Mouse (Mus musculus): Measurements from ENCODE around the gene Zdhhc16. TPM values are rescaled to one million over a fixed set of nuclear protein-coding genes. Genes with fewer than 3 reads are reported as not detected.

Zdhhc16 gene
- polyA plus RNA-seq, 1 experiment from 2014 or later = 59.0 TPM

DNA sequence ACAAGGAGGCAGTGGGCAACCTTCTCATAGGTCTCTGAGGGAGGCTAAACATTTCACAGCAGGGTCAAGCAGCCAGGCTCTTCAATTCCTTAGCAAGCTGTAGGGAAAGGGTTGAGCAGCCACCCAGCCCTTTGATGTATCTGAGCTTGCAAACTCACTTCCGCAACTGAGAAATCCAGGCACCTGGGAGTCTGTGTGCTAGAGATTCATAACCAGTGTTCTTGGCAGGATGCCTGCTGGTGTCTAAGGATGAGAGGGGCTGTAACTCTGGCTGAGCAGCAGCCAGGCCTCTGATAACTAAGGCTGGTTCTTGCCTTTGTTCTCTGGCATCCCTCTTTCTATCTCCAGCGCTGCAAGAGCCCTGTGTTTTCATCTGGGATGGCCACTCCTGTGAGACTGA lies 31.6 kb upstream of the Zdhhc16 start:
- H3K4me1 ChIP-seq (replicated peaks; ENCODE audit: control insufficient read depth, insufficient read depth, low read length) = no peaks in the 10 kb centered on the region
- H3K9ac ChIP-seq (ENCODE audit: low read depth, low read length) = no peak overlapping the region
- WGBS = 66% methylated on average over 2 of the region's 2 CpGs
- H3K27me3 ChIP-seq (ENCODE audit: control insufficient read depth, insufficient read depth, low read length) = no peaks in the 10 kb centered on the region
- no peak overlapping the region for H3K4me3 ChIP-seq (ENCODE audit: low read depth, low read length)
- ATAC-seq (ENCODE audit: low FRiP score) (no peak), DNase-seq (ENCODE audit: low spot score) (no peak)
- H3K9me3 ChIP-seq (ENCODE audit: control insufficient read depth, low read length) = no peaks in the 10 kb centered on the region
- H3K4me2 ChIP-seq (replicated peaks; ENCODE audit: low read depth, low read length) = no peak overlapping the region
- H3K27ac ChIP-seq (ENCODE audit: low read depth, low read length) = no peak overlapping the region
- H3K36me3 ChIP-seq (ENCODE audit: control insufficient read depth, insufficient read depth, low read length) = no peaks in the 10 kb centered on the region

DNA sequence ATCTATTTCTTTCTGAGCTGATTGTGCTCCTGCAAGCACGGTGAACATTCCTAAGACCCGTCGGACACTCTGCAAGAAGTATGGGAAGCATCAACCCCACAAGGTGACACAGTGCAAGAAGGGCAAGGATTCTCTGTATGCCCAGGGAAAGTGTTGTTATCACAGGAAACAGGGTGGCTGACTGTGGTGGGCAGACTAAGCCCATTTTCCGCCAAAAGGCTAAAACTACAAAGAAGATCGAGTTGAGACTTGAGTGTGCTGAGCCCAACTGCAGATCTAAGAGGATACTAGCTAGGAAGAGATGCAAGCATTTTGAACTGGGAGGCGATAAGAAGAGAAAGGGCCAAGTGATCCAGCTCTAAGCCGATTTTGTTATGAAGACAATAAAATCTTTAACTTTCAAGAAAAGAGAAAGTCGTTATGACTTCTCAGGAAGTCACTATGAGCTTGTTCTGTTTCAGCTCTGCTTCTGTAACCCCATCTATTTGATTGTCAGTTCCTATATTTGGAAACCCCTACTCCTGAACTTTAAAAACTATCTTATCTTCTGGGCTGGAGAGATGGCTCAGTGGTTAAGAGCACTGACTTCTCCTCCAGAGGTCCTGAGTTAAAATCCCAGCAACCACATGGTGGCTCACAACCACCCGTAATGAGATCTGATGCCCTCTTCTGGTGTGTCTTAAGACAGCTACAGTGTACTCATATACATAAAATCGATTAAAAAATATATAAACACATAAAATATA lies 30.3 kb upstream of the Zdhhc16 start:
- Histone ChIP-seq H3K9me3 (ENCODE audit: control insufficient read depth, low read length) (no peaks in the 10 kb centered on the region), H3K4me3 (ENCODE audit: low read depth, low read length) (no peak overlapping the region), H3K4me2 (replicated peaks; ENCODE audit: low read depth, low read length) (no peak overlapping the region), H3K27me3 (ENCODE audit: control insufficient read depth, insufficient read depth, low read length) (no peaks in the 10 kb centered on the region), H3K9ac (ENCODE audit: low read depth, low read length) (no peak overlapping the region), H3K4me1 (replicated peaks; ENCODE audit: control insufficient read depth, insufficient read depth, low read length) (no peaks in the 10 kb centered on the region), H3K36me3 (ENCODE audit: control insufficient read depth, insufficient read depth, low read length) (no peaks in the 10 kb centered on the region), H3K27ac (ENCODE audit: low read depth, low read length) (no peak overlapping the region)
- 83% methylated on average over 10 of the region's 10 CpGs for WGBS
- ATAC-seq (ENCODE audit: low FRiP score) (no peak), DNase-seq (ENCODE audit: low spot score) (no peak)

DNA sequence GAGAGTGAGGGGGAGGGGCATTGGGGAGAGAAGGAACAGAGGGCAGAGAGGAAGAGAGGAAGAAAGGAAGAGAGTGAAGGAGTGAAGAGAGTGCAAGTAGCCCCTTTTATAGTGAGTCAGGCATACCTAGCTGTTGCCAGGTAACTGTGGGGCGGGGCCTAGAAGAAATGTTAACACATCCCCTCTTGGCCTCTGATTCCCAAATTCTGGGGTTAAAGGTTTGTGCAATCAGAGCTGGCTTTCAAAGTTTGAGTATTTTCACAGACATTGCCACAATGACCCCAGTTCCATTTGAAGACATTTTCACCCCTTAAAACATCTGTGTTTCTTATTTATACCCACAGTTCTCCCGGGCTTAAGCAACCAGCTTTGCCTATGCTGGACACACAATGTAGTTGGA lies 28.0 kb upstream of the Zdhhc16 start:
- H3K4me2 ChIP-seq (replicated peaks; ENCODE audit: low read depth, low read length) = no peak overlapping the region
- no peak overlapping the region for H3K9ac ChIP-seq (ENCODE audit: low read depth, low read length)
- H3K4me3 ChIP-seq (ENCODE audit: low read depth, low read length) = no peak overlapping the region
- ATAC-seq (ENCODE audit: low FRiP score) (no peak), DNase-seq (ENCODE audit: low spot score) (no peak)
- no peak overlapping the region for H3K27ac ChIP-seq (ENCODE audit: low read depth, low read length)
- H3K4me1 ChIP-seq (replicated peaks; ENCODE audit: control insufficient read depth, insufficient read depth, low read length) = no peaks in the 10 kb centered on the region
- 89% methylated on average over 2 of the region's 2 CpGs for WGBS
- H3K9me3 ChIP-seq (ENCODE audit: control insufficient read depth, low read length) = no peaks in the 10 kb centered on the region
- H3K36me3 ChIP-seq (ENCODE audit: control insufficient read depth, insufficient read depth, low read length) = no peaks in the 10 kb centered on the region
- no peaks in the 10 kb centered on the region for H3K27me3 ChIP-seq (ENCODE audit: control insufficient read depth, insufficient read depth, low read length)

DNA sequence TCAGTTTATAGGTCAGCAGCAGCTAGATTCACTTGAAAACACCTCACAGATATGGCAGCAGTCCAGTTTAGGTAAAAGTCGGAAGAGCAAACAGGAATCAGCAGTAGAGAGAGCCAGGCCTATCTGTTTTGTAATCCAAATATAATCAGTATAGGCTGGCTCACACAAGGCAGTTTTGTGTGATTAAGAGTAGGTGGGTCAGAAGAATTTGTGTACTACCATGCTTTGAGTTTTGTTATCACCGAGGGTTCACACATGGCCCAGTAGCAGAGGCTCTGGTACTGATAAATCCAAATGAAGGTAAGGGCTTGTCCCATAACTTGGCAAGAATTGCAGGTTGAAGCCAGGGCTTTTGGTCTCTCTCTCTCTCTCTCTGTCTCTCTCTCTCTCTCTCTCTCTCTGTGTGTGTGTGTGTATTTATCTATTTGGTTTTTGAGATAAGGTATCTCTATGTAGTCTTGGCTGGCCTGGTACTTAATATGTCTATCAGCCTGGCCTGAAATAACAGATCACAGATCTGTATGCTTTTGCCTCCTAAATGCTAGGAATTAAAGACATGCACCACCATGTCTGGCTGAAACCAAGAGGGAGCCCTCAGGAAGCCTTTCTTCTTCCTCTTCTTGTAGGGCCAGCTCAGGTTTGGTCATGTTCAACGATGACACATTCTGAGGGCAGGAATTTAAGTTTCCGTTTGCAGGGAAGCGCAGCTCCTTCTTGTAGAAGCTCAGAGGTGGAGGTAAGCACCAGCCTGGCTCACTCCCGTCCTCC lies 26.8 kb upstream of the Zdhhc16 start:
- 65% methylated on average over 6 of the region's 6 CpGs for WGBS
- Histone ChIP-seq H3K9me3 (ENCODE audit: control insufficient read depth, low read length) (no peaks in the 10 kb centered on the region), H3K36me3 (ENCODE audit: control insufficient read depth, insufficient read depth, low read length) (no peaks in the 10 kb centered on the region), H3K4me1 (replicated peaks; ENCODE audit: control insufficient read depth, insufficient read depth, low read length) (no peaks in the 10 kb centered on the region), H3K4me3 (ENCODE audit: low read depth, low read length) (no peak overlapping the region), H3K27me3 (ENCODE audit: control insufficient read depth, insufficient read depth, low read length) (no peaks in the 10 kb centered on the region), H3K9ac (ENCODE audit: low read depth, low read length) (no peak overlapping the region), H3K27ac (ENCODE audit: low read depth, low read length) (no peak overlapping the region), H3K4me2 (replicated peaks; ENCODE audit: low read depth, low read length) (no peak overlapping the region)
- DNase-seq (ENCODE audit: low spot score) = no peak
- no peak for ATAC-seq (ENCODE audit: low FRiP score)

DNA sequence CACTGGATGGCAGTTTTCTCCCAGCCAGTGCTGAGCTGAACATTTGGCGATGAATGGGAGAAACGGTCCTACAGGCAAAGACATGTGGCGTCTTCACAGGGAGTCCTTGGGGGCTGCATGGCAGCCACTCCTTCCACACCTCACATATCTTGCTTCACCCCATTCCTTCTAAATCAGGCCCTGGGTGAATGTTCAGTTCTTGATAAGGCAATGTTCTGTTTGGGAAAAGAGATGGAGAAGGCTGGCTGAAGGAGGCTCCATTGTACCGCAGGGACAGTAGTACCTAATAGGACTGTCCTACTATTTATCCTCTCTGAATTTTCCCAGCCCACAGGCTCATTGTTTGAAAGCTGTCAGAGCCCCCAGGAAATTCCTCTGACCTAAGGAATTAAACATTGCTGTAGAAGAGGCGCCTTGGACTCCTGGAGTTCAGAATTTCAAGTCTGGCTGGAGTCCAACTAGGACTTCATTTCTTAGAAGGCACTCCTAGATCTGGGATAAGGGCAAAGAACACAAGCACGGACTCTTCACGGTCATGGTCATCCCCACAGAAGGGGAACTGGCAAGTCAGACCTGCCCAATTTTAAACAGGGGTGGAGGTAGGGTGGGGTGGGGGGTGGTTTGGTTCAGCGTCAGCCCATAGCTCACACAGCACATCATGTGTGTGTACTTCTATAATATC lies 26.1 kb upstream of the Zdhhc16 start:
- ATAC-seq (ENCODE audit: low FRiP score) = no peak

DNA sequence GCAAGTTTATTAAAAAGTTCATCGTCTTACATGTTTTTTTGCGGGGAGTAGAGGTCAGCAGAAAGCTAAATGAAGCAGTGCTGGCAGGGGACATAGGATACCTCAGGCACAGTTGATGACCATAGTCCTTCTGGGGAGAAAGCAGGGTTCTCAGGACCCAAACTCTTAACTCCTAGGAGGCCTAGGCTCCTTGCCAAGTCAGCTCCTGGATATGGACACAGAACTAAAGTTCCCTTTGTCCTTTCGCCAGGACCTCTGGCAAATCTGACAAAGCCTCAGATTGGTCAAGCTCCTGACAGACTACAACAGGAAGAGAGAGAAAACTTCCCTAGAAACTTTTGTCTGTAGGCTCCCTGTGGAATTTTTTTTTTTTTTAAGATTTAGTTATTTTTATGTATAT lies 24.5 kb upstream of the Zdhhc16 start:
- H3K9me3 ChIP-seq (ENCODE audit: control insufficient read depth, low read length) = no peaks in the 10 kb centered on the region
- H3K36me3 ChIP-seq (ENCODE audit: control insufficient read depth, insufficient read depth, low read length) = no peaks in the 10 kb centered on the region
- ATAC-seq (ENCODE audit: low FRiP score) (no peak), DNase-seq (ENCODE audit: low spot score) (no peak)
- no peak overlapping the region for H3K4me3 ChIP-seq (ENCODE audit: low read depth, low read length)
- H3K4me2 ChIP-seq (replicated peaks; ENCODE audit: low read depth, low read length) = no peak overlapping the region
- peaks cover 10% of the 10 kb centered on the region for H3K4me1 ChIP-seq (replicated peaks; ENCODE audit: control insufficient read depth, insufficient read depth, low read length)
- 94% methylated on average over 3 of the region's 3 CpGs for WGBS
- no peak overlapping the region for H3K27ac ChIP-seq (ENCODE audit: low read depth, low read length)
- no peak overlapping the region for H3K9ac ChIP-seq (ENCODE audit: low read depth, low read length)
- H3K27me3 ChIP-seq (ENCODE audit: control insufficient read depth, insufficient read depth, low read length) = no peaks in the 10 kb centered on the region

More for the DNA sequence above, 26.1 kb upstream of the Zdhhc16 start:
- DNase-seq (ENCODE audit: low spot score) = no peak
- H3K4me2 ChIP-seq (replicated peaks; ENCODE audit: low read depth, low read length) = no peak overlapping the region
- H3K9me3 ChIP-seq (ENCODE audit: control insufficient read depth, low read length) = no peaks in the 10 kb centered on the region
- H3K9ac ChIP-seq (ENCODE audit: low read depth, low read length) = no peak overlapping the region
- WGBS = 55% methylated on average over 8 of the region's 8 CpGs
- H3K27me3 ChIP-seq (ENCODE audit: control insufficient read depth, insufficient read depth, low read length) = no peaks in the 10 kb centered on the region
- H3K4me3 ChIP-seq (ENCODE audit: low read depth, low read length) = no peak overlapping the region
- H3K36me3 ChIP-seq (ENCODE audit: control insufficient read depth, insufficient read depth, low read length) = no peaks in the 10 kb centered on the region
- no peaks in the 10 kb centered on the region for H3K4me1 ChIP-seq (replicated peaks; ENCODE audit: control insufficient read depth, insufficient read depth, low read length)
- H3K27ac ChIP-seq (ENCODE audit: low read depth, low read length) = no peak overlapping the region

DNA sequence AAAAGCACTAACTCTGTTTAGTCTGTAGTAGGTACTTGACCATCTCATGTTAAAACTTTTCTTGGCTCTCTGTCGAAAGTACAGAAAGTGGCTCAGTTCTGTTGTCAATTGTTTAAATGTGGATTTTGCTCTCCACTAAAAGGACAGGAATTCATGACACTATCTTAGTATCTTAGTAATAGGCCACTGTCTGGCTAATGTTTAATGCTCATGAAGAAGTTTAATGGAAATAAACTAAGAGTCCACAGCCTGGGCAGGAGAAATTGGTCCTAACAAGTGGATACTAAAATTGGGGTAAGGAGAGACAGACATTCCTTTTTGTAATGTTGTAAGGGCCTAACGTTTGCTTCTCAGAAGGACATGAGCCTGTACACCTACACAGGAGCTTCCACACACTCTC lies 22.9 kb upstream of the Zdhhc16 start:
- Histone ChIP-seq H3K27me3 (ENCODE audit: control insufficient read depth, insufficient read depth, low read length) (no peaks in the 10 kb centered on the region), H3K27ac (ENCODE audit: low read depth, low read length) (no peak overlapping the region), H3K9me3 (ENCODE audit: control insufficient read depth, low read length) (no peaks in the 10 kb centered on the region), H3K36me3 (ENCODE audit: control insufficient read depth, insufficient read depth, low read length) (no peaks in the 10 kb centered on the region), H3K4me2 (replicated peaks; ENCODE audit: low read depth, low read length) (no peak overlapping the region), H3K4me3 (ENCODE audit: low read depth, low read length) (no peak overlapping the region), H3K4me1 (replicated peaks; ENCODE audit: control insufficient read depth, insufficient read depth, low read length) (peaks cover 11% of the 10 kb centered on the region), H3K9ac (ENCODE audit: low read depth, low read length) (no peak overlapping the region)
- no peak for DNase-seq (ENCODE audit: low spot score)
- no peak for ATAC-seq (ENCODE audit: low FRiP score)
- 95% methylated on average over 2 of the region's 2 CpGs for WGBS

DNA sequence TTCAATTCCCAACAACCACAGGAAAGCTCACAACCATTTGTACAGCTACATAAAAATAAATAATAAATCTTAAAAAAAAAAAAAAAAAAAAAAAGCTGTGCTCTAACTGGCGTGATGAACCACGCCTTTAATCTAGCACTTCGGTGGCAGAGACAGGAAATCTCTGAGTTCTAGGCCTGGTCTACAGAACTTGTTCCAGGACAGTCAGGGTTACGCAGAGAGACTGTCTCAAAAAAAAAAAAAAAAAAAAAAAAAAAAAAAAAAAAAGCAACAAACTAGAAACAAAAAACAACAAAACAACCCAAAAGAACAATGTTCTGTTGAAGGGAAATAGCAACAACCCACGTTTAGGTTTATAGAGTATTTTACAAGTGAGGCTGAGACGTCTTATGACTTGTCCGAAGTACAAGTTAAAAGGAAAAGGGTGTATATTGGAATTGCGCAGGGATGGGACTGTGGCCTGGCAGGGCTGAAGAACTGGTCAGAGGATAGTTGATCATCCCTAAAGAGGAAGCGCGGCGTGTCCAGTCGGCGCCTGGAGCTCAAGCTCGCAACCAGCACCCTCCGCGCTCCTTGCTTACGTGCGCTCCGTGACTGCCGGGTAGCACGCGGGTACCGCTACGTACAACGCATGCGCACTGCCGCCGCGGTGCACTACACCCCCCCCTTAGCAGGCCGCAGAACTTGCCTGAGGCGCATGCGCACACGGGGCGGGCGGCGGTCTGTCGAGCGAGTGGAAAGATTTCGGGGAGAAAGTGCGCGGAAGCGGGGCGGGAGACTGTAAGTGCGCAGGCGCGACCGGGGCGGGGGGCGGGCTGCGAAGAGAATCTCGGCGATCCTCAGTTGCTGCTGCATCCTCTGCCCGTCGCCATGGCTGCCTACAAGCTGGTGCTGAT lies 21.9 kb upstream of the Zdhhc16 start, which contains the start of gene Pgam1:
TSS of gene Pgam1 (plus strand) at position 746 of the 896 bp plus-strand sequence.
- WGBS = 6% methylated on average over 51 of the region's 54 CpGs
- Histone ChIP-seq H3K4me1 (replicated peaks; ENCODE audit: control insufficient read depth, insufficient read depth, low read length) (peaks cover 11% of the 10 kb centered on the region), H3K36me3 (ENCODE audit: control insufficient read depth, insufficient read depth, low read length) (0 out of 2 replicates have a peak, but pooled peaks cover 5% of the 10 kb centered on the region), H3K4me2 (replicated peaks; ENCODE audit: low read depth, low read length) (peak within 1 kb of the TSS; percentile 92), H3K9me3 (ENCODE audit: control insufficient read depth, low read length) (no peaks in the 10 kb centered on the region), H3K27me3 (ENCODE audit: control insufficient read depth, insufficient read depth, low read length) (no peaks in the 10 kb centered on the region), H3K9ac (ENCODE audit: low read depth, low read length) (peak within 1 kb of the TSS; percentile 83), H3K27ac (ENCODE audit: low read depth, low read length) (peak within 1 kb of the TSS; percentile 81), H3K4me3 (ENCODE audit: low read depth, low read length) (peak within 1 kb of the TSS; percentile 86)
- peak; percentile 100 for DNase-seq (ENCODE audit: low spot score)
- ATAC-seq (ENCODE audit: low FRiP score) = peak; percentile 93
